Mouse (Mus musculus) heart, postnatal 0 days (tissue): ENCODE measurements at regions not wholly inside any gene's neighbourhood (a gene's known extent, or its start where the extent isn't known, plus 50 kb on each side); places are given as distances from the start of the nearest gene placed in this dataset.

ENCODE experiments used
- CTCF ChIP-seq: IDR thresholded peaks from 2 replicates; pipeline ENCODE4 v1.5.1; 2016; ENCODE audit warnings: antibody characterized with exemption, control low read depth, low read depth
- EP300 ChIP-seq: IDR thresholded peaks from 2 replicates; pipeline ENCODE4 v1.6.1; 2016; ENCODE audit warnings: antibody characterized with exemption, low read depth

GRCm38 (mm10) chr15:7480792-7481210, 82.6 kb upstream of the Egflam start:
- TF ChIP-seq CTCF (peak; percentile 27), EP300 (no peak)
